Mouse (Mus musculus) megakaryocyte, embryonic 14.5 days (primary cell): Measurements from ENCODE around the gene Ubl3.

ENCODE experiments used
- FLI1 ChIP-seq: IDR thresholded peaks from 2 replicates; pipeline ENCODE4 v1.6.1; 2012; ENCODE audit warnings: low read length, inconsistent platforms, mixed read lengths
- GATA1 ChIP-seq: IDR thresholded peaks from 3 replicates; pipeline ENCODE4 v1.6.1; 2012; ENCODE audit warnings: mixed read lengths, low read length, inconsistent platforms, borderline replicate concordance

DNA sequence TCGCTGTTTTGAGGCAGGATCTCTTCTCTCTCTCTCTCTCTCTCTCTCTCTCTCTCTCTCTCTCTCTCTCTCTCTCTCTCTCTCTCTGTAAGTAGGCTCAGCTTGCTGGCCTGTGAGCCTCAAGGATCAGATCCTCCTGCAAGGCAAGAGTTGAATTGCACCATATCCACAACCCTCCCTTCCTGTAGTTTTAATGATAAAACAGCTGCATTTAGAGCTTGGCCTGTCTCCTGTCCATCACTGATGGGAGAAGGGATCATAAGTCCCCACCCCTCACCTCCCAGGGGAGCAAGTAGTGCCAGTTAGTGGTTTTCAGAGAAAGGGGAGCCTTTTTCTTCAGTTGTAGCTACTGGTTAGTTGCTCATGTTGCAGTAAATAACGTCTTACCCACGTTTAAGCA, 11.5 kb upstream of the Ubl3 start:
- TF ChIP-seq FLI1 (no peak), GATA1 (no peak)
